Mouse (Mus musculus): ENCODE data around the gene Tesk1.

DNA sequence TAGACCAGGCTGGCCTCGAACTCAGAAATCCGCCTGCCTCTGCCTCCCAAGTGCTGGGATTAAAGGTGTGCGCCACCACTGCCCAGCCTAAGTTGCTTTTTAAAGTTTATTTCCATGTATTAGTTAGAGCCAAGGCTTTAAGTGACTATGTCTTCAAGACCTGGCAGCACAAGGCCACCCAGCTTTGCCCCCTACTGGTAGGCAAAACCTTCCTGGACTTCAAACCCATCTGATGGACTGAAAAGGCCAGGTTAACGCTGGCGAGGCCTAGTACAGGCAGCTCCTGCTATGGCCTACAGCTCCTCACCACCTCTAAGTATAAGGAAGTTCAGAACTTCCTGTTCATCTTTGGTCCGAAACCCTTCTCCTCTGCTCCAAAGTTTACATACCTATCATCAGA lies 34.9 kb downstream of the Tesk1 start:
- no peak for TF ChIP-seq POLR2A (IDR thresholded peaks at IDR 0.05; ENCODE audit: low read depth, low read length)
- no peak; the same call in 1 of the 2 replicates for TF ChIP-seq CTCF (conservative IDR thresholded peaks at IDR 0.05; ENCODE audit: insufficient read depth, insufficient read length, low read depth, low read length)

Measured in kidney, adult 2 months (tissue).